Mouse (Mus musculus): Measurements from ENCODE around the gene Faxc.
A peak's percentile ranks its signal among the peaks of the same experiment; 100 is the strongest.

Faxc gene

GRCm38 (mm10) chr4:21930971-21931771 lies at the start of gene Faxc:
Faxc (plus strand) TSS chr4:21931329.
- peak; percentile 88 for DNase-seq (ENCODE audit: low read depth, low spot score)

- no peak for DNase-seq (ENCODE audit: low read depth, low spot score)
Measured at GRCm38 (mm10) chr4:21882806-21883205, 48.3 kb upstream of the Faxc start.

GRCm38 (mm10) chr4:21885831-21886230 lies 45.3 kb upstream of the Faxc start:
- DNase-seq (ENCODE audit: low read depth, low spot score): peak; percentile 52

GRCm38 (mm10) chr4:21931772-21932630 lies 872 bp downstream of the Faxc start:
- DNase-seq (ENCODE audit: low read depth, low spot score): peak; percentile 67

- no peak for DNase-seq (ENCODE audit: low read depth, low spot score)
Measured at GRCm38 (mm10) chr4:21935378-21935777, 4.2 kb downstream of the Faxc start.

GRCm38 (mm10) chr4:21936424-21936823 lies 5.3 kb downstream of the Faxc start:
- DNase-seq (ENCODE audit: low read depth, low spot score): no peak

GRCm38 (mm10) chr4:21937890-21938289 lies 6.8 kb downstream of the Faxc start:
- no peak for DNase-seq (ENCODE audit: low read depth, low spot score)

- no peak for DNase-seq (ENCODE audit: low read depth, low spot score)
Measured at GRCm38 (mm10) chr4:21944672-21945071, 13.5 kb downstream of the Faxc start.

- peak; percentile 77 for DNase-seq (ENCODE audit: low read depth, low spot score)
Measured at GRCm38 (mm10) chr4:21951444-21951843, 20.3 kb downstream of the Faxc start.

- peak; percentile 68 for DNase-seq (ENCODE audit: low read depth, low spot score)
Measured at GRCm38 (mm10) chr4:21952255-21952654, 21.1 kb downstream of the Faxc start.

- peak; percentile 67 for DNase-seq (ENCODE audit: low read depth, low spot score)
Measured at GRCm38 (mm10) chr4:21957570-21958321, 26.6 kb downstream of the Faxc start.

- DNase-seq (ENCODE audit: low read depth, low spot score): peak; percentile 56
Measured at GRCm38 (mm10) chr4:21971949-21972348, 40.8 kb downstream of the Faxc start.

GRCm38 (mm10) chr4:21974126-21974525 lies 43.0 kb downstream of the Faxc start:
- DNase-seq (ENCODE audit: low read depth, low spot score): peak; percentile 77

- DNase-seq (ENCODE audit: low read depth, low spot score): no peak
Measured at GRCm38 (mm10) chr4:21980471-21980870, 49.3 kb downstream of the Faxc start.

GRCm38 (mm10) chr4:21982449-21982848 lies 51.3 kb downstream of the Faxc start:
- DNase-seq (ENCODE audit: low read depth, low spot score): peak; percentile 75

GRCm38 (mm10) chr4:21986857-21987256 lies 55.7 kb downstream of the Faxc start:
- DNase-seq (ENCODE audit: low read depth, low spot score): no peak

GRCm38 (mm10) chr4:21987460-21987859 lies 56.3 kb downstream of the Faxc start:
- DNase-seq (ENCODE audit: low read depth, low spot score): peak; percentile 38

- no peak for DNase-seq (ENCODE audit: low read depth, low spot score)
Measured at GRCm38 (mm10) chr4:21989571-21990091, 58.5 kb downstream of the Faxc start.

GRCm38 (mm10) chr4:21990580-21991235 lies 59.6 kb downstream of the Faxc start:
- peak; percentile 52 for DNase-seq (ENCODE audit: low read depth, low spot score)

GRCm38 (mm10) chr4:22017656-22018379 lies 86.7 kb downstream of the Faxc start:
- DNase-seq (ENCODE audit: low read depth, low spot score): peak; percentile 85

Data from brain, adult 2 months (tissue).